Mouse (Mus musculus) retina, postnatal 7 days (tissue): ENCODE data around the gene Exoc4.

ENCODE experiments used
- DNase-seq: peaks from one replicate; pipeline ENCODE4 v3.0.0-alpha.2; 2012; ENCODE audit warnings: low read depth, low spot score

Gene Exoc4

DNA sequence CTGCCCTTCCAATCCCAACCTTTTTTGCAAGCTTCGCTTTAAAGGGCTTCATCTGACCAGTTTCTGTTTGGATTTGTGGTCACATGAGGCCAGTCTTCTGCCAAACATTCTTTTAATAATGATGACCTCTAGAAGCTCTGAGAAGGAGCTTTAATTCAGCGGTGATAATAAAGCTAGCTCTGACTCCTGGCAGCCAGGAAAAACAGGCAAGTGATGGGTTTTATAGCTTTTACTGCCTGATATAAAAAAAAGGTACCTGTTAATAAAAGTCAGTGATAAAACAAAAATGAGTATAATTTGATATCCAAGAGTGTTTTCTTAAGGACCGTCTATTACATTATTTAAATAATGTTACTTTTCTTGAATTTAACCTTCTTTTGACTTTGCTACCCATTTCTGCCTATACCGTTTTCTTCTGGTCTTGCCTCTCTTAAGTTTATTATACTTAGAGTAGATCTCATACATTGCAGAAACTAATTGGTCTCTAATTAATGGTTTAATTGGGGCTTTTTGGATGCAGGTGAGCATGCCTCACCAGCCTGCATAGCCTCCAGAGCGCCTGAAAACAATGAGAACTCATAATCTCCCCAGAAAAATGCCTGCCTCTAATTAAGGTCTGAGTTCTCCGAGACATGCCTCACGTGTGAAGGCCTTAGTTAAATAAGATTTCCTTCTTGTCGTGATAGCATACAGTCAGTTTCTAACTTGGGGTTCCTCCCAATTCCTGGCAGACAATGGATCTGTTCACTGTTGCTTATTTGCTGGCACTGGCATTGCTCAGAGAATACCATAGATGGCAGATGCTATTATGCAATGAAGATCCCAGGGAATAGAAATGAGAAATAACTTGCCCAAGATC lies 681.4 kb downstream of the Exoc4 start:
- DNase-seq = no peak

DNA sequence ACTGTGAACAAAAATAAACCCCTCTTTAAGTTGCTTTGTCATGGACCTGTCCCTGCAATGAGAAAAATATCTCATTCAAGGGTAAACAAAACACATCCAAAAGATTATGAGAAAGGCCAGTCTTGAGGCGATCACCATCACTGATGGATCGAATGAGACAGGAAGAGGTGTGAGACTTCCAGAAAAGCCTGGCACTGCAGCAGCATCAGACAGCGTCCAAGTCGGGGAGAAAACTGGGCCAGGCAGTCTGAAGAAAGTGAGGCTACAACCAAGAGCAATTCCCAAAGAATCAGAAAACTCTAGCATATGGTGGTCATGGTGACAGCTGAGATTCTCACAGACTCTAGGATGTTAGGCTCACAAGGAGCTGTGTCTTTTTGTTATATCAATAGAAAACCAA lies 689.0 kb downstream of the Exoc4 start:
- DNase-seq = no peak

DNA sequence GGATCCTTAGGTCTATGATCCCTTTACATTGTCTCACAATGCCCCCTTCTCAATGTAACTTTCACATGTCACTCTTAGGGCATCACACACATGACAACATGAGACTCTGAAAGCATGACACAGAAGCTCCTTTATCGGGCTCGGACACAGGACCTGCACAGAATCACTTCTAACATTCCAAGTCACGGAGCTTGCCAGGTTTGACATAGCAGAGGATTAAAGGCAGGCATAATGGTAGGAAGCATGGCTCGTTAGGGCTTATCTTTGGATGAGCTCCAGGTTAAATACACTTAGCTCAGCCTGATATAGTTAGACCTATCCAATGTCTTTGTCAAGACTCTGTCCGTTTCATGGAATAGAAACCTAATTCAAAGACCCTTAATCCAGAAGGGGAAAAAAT lies 690.3 kb downstream of the Exoc4 start:
- DNase-seq = no peak

DNA sequence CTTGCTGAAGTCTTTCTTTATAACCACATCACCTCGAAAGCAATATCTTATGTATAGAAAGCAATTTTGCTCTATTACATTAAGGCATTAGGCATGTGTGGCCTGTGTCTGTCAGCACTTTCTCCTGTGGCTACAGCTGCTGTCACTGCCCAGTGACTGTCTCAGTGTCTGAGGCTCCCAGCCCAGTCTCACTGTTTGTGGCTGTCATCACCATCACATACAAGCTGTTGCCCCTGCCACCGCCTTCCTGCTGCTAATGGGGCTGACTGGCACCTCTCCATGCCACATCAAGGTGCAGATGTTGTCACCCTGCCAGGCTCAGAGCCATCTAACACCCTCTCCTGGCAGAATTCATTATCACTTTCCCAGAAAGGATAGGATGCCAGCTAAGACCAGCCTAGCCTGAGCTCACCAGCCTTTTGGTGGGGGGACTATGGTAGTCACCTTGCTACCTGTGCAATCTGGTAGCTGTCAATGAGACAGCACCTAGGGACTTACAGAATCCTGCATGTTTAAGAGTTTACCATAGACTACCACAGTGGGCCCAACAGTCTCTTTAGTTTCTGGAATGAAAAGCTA lies 698.1 kb downstream of the Exoc4 start:
- DNase-seq = no peak

DNA sequence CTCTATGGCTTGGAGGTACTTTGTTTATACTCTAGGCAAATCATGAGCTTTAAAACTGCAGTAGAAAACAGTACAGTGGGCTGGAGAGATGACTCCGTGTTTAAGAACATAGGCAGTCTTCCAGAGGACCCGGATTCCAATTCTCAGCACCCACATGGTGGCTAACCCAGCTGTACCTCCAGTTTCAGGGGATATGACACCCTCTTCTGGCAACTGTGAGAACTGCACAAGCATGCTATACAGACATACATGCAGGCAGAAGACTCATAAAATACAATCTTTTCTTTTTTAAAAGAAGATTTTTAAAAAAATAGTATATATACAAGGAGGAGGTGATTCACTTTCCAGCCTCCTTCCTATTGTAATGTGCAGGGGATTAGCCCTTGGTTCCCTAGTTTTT lies 701.2 kb downstream of the Exoc4 start:
- no peak for DNase-seq

DNA sequence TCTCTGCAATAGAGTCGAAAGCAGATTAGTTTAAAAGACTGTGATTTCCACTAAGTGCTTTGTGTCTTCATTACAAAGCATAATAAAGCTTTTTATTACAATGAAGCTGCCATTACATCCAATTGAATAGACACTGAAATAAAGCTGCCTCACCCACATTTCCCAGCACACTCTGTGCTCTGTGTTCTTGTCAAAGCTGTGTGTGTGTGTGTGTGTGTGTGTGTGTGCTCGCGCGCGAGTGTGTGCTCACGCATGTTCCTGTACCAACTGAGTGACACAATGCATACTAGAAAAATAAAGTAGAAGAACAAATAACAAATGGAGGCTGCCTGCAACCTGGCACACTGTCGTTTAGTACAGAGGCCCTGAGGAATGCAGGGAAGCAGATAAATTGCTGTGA lies 706.6 kb downstream of the Exoc4 start:
- no peak for DNase-seq

DNA sequence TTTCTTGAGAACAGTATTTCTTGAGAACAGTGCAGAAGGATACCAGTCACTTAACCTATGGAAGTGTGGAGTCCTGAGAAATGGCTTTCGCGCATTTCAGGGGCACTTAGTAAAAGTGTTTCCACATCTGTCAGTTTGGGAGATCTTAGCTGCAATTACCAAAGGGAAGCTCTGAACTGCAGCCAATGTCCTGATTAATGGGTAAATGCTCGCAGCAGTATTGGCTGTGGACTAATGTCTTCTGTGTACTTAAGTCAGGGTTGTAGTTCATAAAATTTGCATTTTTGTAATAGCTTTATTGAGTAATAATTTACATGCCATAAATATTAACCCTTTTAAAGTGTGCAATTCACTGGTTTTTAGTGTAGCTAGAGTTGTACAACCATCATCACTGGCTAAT lies 709.4 kb downstream of the Exoc4 start:
- DNase-seq = no peak

DNA sequence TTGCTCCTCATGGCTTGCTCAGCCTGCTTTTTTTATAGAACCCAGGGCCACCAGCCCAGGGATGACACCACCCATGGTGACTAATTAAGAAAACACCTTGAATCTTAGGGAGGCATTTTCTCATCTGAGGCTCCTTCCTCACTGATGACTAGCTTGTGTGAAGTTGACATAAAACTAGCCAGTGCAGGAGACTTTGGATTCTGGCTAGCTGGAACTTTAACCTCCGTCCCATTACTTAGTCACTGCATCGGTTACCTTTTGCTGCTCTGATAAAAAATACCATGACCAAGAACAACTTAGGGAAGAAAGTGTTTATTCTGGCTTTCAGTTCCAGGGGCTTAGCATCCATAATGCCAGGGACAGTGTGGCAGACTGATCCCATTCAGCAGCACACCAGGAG lies 711.9 kb downstream of the Exoc4 start:
- DNase-seq = no peak

DNA sequence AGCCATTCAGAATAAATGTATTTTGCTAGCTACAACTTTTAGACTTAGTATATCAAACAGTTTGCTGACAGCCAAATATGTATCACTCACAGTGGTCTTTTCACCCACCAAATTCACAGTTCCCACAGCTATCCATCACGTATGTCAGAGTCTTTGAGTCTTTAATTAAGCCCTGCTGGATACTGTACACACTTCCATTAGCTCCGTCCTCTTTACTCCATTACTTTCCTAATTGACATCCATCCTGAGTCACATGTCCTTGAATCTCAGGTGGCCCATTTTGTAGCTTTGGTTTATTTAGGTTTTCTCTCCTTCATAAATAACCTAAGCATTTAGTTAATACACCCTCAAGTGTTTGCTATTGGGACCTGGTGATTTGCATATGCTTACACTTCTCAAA lies 714.2 kb downstream of the Exoc4 start:
- no peak for DNase-seq

DNA sequence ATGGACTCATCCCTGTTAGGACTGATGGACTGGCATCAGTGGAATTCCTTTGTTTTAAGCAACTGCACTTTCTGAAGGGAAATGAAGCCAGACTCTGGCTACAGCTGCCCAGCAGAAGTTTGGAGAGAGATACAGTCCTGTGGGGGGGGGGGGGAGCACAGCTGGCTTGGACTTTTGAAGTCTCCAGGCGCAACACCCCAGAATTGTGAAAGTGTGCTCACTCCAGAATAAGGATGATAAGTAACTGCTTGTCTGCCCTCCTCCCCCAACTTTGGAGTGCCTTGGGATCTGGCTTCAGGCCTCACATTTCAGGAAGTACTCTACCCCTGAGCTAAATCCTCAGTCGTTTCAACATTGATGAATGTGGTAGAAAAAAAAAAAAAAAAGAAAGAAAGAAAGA lies 716.7 kb downstream of the Exoc4 start:
- DNase-seq = no peak

DNA sequence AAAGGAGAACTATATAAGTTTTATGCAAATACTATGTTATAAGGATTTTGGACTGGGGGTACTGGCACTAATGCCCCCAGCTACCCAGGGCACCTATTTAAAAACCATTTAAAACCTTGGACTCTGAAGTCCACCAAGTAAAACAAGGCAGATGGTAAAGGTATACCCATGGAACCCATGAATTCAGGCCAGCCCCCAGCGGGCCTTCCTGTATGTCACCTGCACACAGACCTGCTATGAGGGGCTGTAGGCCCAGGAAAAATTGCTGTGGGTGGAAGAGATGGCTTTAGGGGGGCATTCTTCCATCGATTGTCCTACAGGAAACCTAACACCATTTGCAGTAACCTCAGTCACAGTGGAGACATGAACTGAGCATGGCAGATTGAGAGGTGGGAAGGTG lies 719.9 kb downstream of the Exoc4 start:
- no peak for DNase-seq

DNA sequence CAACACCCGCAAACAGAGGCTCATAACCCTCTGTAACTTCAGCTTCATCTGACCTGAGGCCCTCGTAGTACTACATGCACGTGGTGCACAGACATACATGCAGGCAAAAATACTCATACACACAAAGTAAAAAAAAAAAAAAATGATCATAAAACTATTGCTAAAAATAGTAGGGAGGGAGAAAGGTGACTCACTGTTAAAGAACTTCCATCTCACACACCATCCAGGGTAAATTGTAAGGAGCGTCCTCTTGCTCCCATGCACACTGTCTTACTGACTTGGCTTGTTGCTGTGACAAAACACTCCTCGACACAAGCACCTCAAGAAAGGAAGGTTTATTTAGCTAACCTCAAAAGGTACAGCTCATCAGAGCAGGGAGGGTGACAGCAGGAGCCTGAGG lies 723.9 kb downstream of the Exoc4 start:
- no peak for DNase-seq

DNA sequence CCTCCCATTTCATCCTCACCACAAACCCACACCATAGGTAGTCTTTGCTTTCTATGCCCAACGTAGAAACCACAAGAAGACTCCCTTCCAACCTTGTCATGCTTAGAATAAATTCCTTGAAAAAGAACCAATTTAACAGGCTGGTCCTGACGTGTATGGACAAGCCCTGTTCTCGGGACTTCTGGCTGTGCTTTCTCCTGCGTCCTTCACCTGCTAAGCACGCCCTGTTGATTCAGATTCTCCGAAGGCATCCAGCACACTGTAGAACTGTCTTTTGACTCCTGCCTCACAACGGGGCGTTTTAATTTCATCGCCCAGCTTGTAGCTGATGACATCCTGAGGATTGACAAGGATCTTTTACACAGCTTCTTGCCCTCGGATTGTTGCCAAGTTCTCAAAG lies 727.7 kb downstream of the Exoc4 start:
- DNase-seq = no peak

DNA sequence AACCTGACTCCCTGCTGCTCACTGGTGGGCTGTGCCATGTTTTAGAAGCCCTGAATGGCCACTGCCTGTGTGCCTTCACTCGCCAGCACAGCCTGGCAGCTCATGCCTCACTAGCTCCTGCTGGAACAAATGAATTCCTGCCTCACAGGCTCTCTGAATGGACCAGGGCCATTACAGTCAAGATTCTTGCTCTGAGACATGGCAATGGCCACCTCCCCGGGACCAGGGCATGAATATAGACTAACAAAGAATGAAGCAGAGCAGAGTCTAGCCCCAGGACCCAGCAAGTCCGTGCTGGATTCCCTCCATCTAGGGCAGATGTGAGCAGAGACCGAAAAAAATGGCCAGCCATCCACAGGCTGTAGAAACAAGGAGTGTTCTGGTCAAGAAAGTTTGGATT lies 728.6 kb downstream of the Exoc4 start:
- no peak for DNase-seq

DNA sequence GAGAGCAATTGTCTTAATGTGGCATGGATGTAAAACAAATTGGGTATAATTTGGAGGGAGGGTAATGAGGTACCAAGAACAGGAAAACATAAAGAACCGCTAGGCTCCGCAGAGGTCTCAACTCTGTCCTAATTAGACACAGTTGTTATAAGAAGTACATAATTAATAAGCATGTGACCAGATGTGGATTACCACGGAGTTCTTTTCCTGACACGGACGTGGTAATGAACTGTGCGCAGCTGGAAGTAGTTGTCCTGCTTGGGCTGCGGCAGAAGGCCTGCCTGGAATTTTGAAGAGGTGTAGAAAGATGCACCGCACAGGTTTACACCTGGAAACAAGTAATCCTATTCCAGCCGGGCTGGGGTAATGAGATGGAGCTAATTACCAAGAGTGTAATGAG lies 729.0 kb downstream of the Exoc4 start:
- DNase-seq = no peak

DNA sequence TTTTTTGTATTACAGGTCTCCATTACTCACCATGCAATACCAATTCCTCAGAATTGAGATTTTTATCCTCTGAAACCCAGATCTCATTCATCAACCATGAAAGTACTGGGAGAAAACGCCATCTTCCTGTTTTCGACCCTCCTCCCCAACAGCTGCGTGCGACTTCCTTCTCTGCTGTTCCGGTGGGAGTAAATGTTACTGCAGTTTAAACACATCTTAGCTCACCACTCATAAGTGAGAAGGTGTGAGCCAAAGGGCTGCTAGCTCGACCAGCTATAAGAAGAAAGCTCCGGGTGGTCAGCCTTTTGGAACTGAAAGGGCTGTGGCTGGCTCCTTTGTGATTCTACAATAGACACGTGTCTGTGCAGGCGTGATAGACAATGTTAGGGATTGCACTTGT lies 733.8 kb downstream of the Exoc4 start:
- no peak for DNase-seq

DNA sequence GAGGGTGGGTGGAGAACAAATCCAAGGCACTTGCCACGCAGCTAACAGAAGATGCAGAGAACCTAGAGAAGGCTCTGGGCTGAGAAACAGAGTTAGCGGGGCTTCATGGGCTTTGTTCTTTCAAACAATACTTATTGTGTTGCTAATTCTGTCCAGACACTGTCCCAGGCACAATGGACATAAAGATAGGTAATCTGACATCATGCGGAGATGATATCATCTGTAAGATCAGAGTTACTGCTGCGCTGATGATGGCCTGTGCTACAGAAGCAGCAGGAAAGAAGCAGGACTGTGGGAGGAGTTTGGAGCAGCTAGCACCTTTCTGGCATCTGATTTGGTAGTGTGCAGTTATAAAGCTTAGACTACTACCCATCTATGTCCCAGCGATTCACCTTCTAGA lies 738.2 kb downstream of the Exoc4 start:
- DNase-seq = no peak

DNA sequence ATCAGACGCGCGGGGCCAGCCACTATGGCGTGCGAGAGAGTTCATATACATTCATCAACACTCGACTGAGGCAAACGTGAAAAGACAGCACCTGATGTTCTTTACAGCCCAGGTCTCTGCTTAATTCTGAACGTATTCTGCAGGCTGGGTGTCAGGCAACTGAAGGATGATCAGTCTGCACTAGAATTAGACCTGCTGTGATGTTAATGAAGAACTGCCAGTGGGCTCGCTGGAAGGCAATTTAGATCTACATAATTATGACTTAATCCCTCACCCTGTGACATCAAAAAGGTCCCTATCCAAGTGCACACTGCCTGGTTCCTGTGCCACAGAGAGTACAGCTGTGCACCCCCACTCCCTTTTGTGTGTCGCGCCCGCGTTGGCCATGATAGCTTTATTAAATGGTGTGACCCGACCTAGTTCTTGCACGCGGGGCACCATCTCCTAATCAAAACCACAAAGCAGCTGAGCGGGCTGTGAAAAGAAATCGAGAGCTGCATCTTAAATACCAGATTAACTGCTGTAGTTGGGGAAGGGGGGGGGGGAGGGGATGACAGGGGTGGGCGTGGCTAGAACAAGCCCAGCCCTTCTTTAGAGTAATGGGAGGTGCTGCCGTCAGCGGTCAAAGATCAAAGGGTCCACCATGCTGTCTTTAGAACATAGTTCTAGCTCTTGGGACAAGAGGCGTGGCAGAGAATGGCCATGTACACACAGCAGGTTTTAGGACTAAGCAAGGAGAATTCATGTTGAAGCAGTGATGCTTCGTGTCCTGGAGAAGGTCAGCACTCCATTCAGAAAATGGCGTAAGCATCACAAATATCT lies 743.5 kb downstream of the Exoc4 start:
- DNase-seq = peak; percentile 19

DNA sequence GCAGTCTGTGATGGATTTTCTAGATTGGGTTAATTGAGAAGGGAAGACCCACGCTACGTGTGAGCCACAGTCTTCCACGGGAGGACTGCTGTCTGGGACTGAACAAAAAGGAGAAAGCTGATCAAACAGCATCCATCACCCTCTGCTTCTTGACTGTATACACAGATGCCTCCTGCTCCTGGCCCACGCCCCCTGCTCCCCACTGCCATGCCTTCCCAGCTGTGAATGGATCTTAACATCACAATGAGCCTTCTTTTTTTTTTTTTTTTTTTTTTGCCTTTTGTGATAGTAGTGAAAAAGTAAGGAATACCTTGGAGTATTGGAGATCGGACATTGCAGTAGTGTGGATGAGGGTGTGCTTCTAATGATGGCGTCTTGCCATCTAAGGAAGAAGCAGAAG lies 745.0 kb downstream of the Exoc4 start:
- no peak for DNase-seq

DNA sequence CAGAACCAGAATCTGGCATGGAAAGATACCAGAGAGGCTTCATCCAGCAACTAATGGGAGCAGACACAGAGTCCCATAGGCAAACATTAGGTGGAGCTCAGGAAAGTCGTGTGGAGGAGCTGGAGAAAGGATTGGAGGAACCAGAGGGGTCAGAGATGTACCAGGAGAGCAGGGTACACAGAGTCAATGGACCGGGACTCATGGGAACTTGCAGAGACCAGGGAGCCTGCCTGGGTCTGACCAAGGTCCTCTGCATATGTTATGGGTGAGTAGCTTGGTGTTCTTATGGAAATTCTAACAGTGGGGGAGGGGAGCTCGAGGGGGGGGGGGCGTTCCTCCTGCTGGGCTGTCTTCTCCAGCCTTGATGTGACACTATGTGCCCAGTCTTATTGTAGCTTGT lies 749.7 kb downstream of the Exoc4 start:
- no peak for DNase-seq

DNA sequence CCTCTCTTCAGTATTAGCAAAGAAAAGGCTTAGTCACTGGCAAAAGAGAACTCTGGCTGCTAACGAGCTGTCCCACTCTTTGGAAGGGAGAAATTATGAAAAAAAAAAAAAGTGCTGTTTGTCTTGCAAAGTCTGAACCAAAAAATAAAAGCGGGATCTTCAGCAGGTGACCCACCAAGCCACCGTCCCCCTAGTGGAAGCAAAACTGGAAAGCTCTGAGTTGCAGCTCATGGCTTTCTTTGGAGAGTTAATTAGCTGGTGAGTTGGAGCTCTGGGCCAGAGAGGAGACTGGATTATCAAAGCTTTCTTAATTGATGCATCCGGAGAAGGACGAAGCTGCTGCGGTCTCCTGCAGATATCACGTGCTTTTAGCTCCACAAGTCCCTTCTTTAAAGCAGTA lies 750.6 kb downstream of the Exoc4 start:
- no peak for DNase-seq

DNA sequence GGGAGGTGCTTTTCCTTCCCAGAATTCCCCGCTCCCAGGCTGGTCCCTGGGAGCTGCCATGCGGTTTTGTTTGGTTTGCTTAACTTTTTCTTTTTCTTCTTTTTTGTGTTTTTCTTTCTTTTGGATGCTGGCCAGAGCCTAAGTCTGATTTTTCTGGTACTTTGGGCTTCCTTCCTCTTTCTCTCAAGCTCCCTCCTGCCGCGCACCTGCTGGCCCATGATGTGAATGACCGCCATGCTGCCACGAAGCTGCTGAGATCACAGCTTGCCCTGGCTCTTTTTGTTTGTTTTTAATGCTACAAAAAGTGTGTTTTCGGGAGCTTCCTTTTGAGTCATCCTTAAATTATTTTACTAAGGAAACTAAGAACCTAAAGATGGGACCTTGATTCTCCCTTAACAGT lies 751.8 kb downstream of the Exoc4 start:
- DNase-seq = no peak

DNA sequence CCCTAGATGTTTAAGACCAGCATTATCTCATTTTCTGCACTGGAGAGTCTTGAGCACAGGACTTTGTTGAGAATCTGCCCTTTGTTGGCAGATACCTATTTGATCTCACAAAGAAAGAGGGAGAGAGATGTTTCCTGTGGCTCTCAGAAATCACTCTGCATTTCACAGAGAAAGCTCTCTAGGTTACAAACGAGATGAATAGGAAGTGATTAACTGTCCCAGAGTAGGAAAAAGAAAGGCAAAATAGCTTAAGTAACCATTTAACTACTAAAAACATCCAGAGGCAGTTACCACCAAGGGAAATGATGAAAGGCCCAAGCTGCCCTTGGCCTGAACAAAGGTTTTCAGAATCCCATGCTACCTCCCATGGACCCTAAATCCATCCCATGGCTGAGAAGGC lies 754.1 kb downstream of the Exoc4 start:
- no peak for DNase-seq
